Mouse (Mus musculus) spleen, adult 2 months (tissue): ENCODE results near the gene Cnot10. TPM values are rescaled to one million over a fixed set of nuclear protein-coding genes. Genes with fewer than 3 reads are reported as not detected.
"Not testable (repeated sequence)": the region's sequence is repeated elsewhere in the genome, so short reads cannot be mapped to it uniquely, and the experiment has no call there.

ENCODE experiments used
- DNase-seq, 2 experiments: peaks; one replicate each; pipeline versions ENCODE4 v3.0.0 to v3.0.0-alpha.2; 2012 to 2021; ENCODE audit warnings: low spot score in 2 of 2, low read depth in 1 of 2
- H3K27ac ChIP-seq: fragments of 200-500 bp; 2 replicates; pipeline ENCODE4 v1.5.1; 2012; ENCODE audit warnings: low read length, inconsistent platforms; ENCODE audit not compliant: insufficient read depth
- H3K27me3 ChIP-seq: fragments of 200-500 bp; 2 replicates; pipeline ENCODE4 v1.6.1; 2012; ENCODE audit warnings: mild to moderate bottlenecking, moderate library complexity, low read length, inconsistent platforms; ENCODE audit not compliant: control insufficient read depth, insufficient read depth
- H3K36me3 ChIP-seq: fragments of 200-500 bp; 2 replicates; pipeline ENCODE4 v1.6.1; 2012; ENCODE audit warnings: mild to moderate bottlenecking, low read length, inconsistent platforms; ENCODE audit not compliant: control insufficient read depth, insufficient read depth
- H3K4me1 ChIP-seq: fragments of 200-500 bp; 2 replicates; pipeline ENCODE4 v1.6.1; 2011; ENCODE audit warnings: inconsistent platforms; ENCODE audit not compliant: control insufficient read depth, insufficient read depth, insufficient read length
- H3K4me3 ChIP-seq: fragments of 200-500 bp; 2 replicates; pipeline ENCODE4 v1.5.1; 2011; ENCODE audit warnings: mild to moderate bottlenecking, inconsistent platforms; ENCODE audit not compliant: insufficient read depth, insufficient read length; ENCODE audit errors: extremely low read depth
- CTCF ChIP-seq: fragments of 200-500 bp; IDR thresholded peaks from 2 replicates; pipeline ENCODE4 v1.5.1; 2011; ENCODE audit warnings: mild to moderate bottlenecking, inconsistent platforms; ENCODE audit not compliant: insufficient read depth, insufficient read length, insufficient replicate concordance; ENCODE audit errors: extremely low read depth
- POLR2A ChIP-seq: fragments of 200-500 bp; IDR thresholded peaks from 2 replicates; pipeline ENCODE4 v1.6.1; 2011; ENCODE audit warnings: low read depth, low read length, inconsistent platforms
- WGBS: fragments of 180-500 bp; shearing (Covaris S2); methylation state at CpG from one replicate; pipeline ENCODE4 v1.1.7; 2018; 5-methylcytosine and 5-hydroxymethylcytosine counted together
- polyA plus RNA-seq: library from polyadenylated mRNA; depleted of rRNA; stranded (reverse); fragments of >200 nt; gene quantifications from 2 replicates; pipeline ENCODE4 v1.2.3, GENCODE M21; 2012

Cnot10 gene
- polyA plus RNA-seq, 1 experiment = 18.7 TPM

GRCm38 (mm10) chr9:114655356-114655755 lies 15.4 kb upstream of the Cnot10 start:
- TF ChIP-seq POLR2A = no peak
- no peak for TF ChIP-seq CTCF

GRCm38 (mm10) chr9:114650938-114651634 lies 11.1 kb upstream of the Cnot10 start:
- peak in 1 of 2 experiments; percentile 7 for DNase-seq
- H3K27ac ChIP-seq = no peak overlapping the region
- no peaks in the 10 kb centered on the region for H3K4me1 ChIP-seq
- H3K4me3 ChIP-seq = no peak overlapping the region
- TF ChIP-seq CTCF = no peak
- peaks cover 2% of the 10 kb centered on the region; the same call in 1 of the 2 replicates for H3K27me3 ChIP-seq
- no peaks in the 10 kb centered on the region for H3K36me3 ChIP-seq
- 61% methylated on average over 21 of the region's 21 CpGs for WGBS

More at GRCm38 (mm10) chr9:114655356-114655755, 15.4 kb upstream of the Cnot10 start:
- H3K4me1 ChIP-seq = no peaks in the 10 kb centered on the region
- H3K27ac ChIP-seq = no peak overlapping the region
- H3K27me3 ChIP-seq = no peaks in the 10 kb centered on the region
- DNase-seq = no peak
- no peak overlapping the region for H3K4me3 ChIP-seq
- 87% methylated on average over 4 of the region's 4 CpGs for WGBS
- no peaks in the 10 kb centered on the region for H3K36me3 ChIP-seq

GRCm38 (mm10) chr9:114649371-114649770 lies 9.4 kb upstream of the Cnot10 start:
- no peak for TF ChIP-seq CTCF
- no peak overlapping the region for H3K27ac ChIP-seq
- no peak for DNase-seq
- peaks cover 2% of the 10 kb centered on the region; the same call in 1 of the 2 replicates for H3K27me3 ChIP-seq
- 87% methylated on average over 5 of the region's 5 CpGs for WGBS
- no peaks in the 10 kb centered on the region for H3K4me1 ChIP-seq
- no peak overlapping the region for H3K4me3 ChIP-seq
- no peaks in the 10 kb centered on the region for H3K36me3 ChIP-seq

GRCm38 (mm10) chr9:114648472-114648871 lies 8.5 kb upstream of the Cnot10 start:
- 44% methylated on average over 9 of the region's 9 CpGs for WGBS
- H3K4me3 ChIP-seq, H3K27ac ChIP-seq, H3K27me3 ChIP-seq, DNase-seq, H3K36me3 ChIP-seq, H3K4me1 ChIP-seq: not testable (repeated sequence)

- no peak overlapping the region for H3K27ac ChIP-seq
- WGBS = 85% methylated on average over 28 of the region's 28 CpGs
- no peak overlapping the region for H3K4me3 ChIP-seq
- DNase-seq = no peak
- peaks cover 2% of the 10 kb centered on the region; the same call in 1 of the 2 replicates for H3K27me3 ChIP-seq
- no peaks in the 10 kb centered on the region for H3K36me3 ChIP-seq
- no peaks in the 10 kb centered on the region for H3K4me1 ChIP-seq
- TF ChIP-seq POLR2A (no peak), CTCF (no peak)
Observed at GRCm38 (mm10) chr9:114647506-114648432, 7.8 kb upstream of the Cnot10 start.

GRCm38 (mm10) chr9:114646556-114647505 lies 6.8 kb upstream of the Cnot10 start:
- Histone ChIP-seq H3K27me3 (peaks cover 2% of the 10 kb centered on the region; the same call in 1 of the 2 replicates), H3K36me3 (no peaks in the 10 kb centered on the region), H3K4me1 (no peaks in the 10 kb centered on the region), H3K4me3 (no peak overlapping the region), H3K27ac (no peak overlapping the region)
- TF ChIP-seq POLR2A (no peak), CTCF (no peak)
- no peak for DNase-seq
- 88% methylated on average over 12 of the region's 12 CpGs for WGBS
